Mouse (Mus musculus) stomach, postnatal 0 days (tissue): ENCODE measurements around the gene Ralbp1. TPM values are rescaled to one million over a fixed set of nuclear protein-coding genes. Genes with fewer than 3 reads are reported as not detected.

Experiments used
- ATAC-seq: fragments of 200-750 bp; cut with Nextera tagmentation; 2 replicates; pipeline ENCODE4 v1.8.0; 2017; ENCODE audit not compliant: low FRiP score, low TSS enrichment
- DNase-seq: peaks from one replicate; pipeline ENCODE4 v3.0.0-alpha.2; 2016; ENCODE audit warnings: low spot score
- H3K27ac ChIP-seq: fragments of 300-500 bp; sonication (generic); replicated peaks from 2 replicates; pipeline ENCODE4 v1.5.1; 2014; ENCODE audit warnings: mild to moderate bottlenecking, control low read depth
- H3K27me3 ChIP-seq: fragments of 300-500 bp; sonication (generic); 2 replicates; pipeline ENCODE4 v1.6.1; 2014; ENCODE audit warnings: low read length; ENCODE audit not compliant: control insufficient read depth, insufficient read depth
- H3K36me3 ChIP-seq: fragments of 300-500 bp; sonication (generic); 2 replicates; pipeline ENCODE4 v1.6.1; 2014; ENCODE audit warnings: low read length, mixed read lengths; ENCODE audit not compliant: control insufficient read depth, insufficient read depth
- H3K4me1 ChIP-seq: fragments of 300-500 bp; sonication (generic); replicated peaks from 2 replicates; pipeline ENCODE4 v1.6.1; 2014; ENCODE audit warnings: antibody characterized with exemption; ENCODE audit not compliant: control insufficient read depth, insufficient read depth
- H3K4me2 ChIP-seq: fragments of 300-500 bp; sonication (generic); replicated peaks from 2 replicates; pipeline ENCODE4 v1.6.1; 2014; ENCODE audit warnings: low read depth, mild to moderate bottlenecking, control low read depth, moderate library complexity
- H3K4me3 ChIP-seq: fragments of 300-500 bp; sonication (generic); 2 replicates; pipeline ENCODE4 v1.5.1; 2014; ENCODE audit warnings: low read depth, low read length, control low read depth
- H3K9ac ChIP-seq: fragments of 300-500 bp; sonication (generic); 2 replicates; pipeline ENCODE4 v1.6.1; 2014; ENCODE audit warnings: mild to moderate bottlenecking, low read length, control low read depth, mixed read lengths
- H3K9me3 ChIP-seq: fragments of 300-500 bp; sonication (generic); 2 replicates; pipeline ENCODE4 v1.6.1; 2016; ENCODE audit warnings: low read length; ENCODE audit not compliant: control insufficient read depth
- CTCF ChIP-seq: IDR thresholded peaks from 2 replicates; pipeline ENCODE4 v1.5.1; 2016; ENCODE audit warnings: antibody characterized with exemption, low read depth, mild to moderate bottlenecking, moderate library complexity
- EP300 ChIP-seq: optimal IDR thresholded peaks from 2 replicates; pipeline ENCODE3; 2016; ENCODE audit warnings: antibody characterized with exemption
- WGBS: fragments of 180-500 bp; shearing (Covaris S2); extraction: QIAGEN DNeasy Blood & Tissue Kit; methylation state at CpG from one replicate; pipeline ENCODE4 v1.1.7; 2014; 5-methylcytosine and 5-hydroxymethylcytosine counted together
- polyA plus RNA-seq: library from polyadenylated mRNA; unstranded; fragments of >200 nt; fragmentation: Nextera tagmentation; extraction: Ambion mirVana; gene quantifications from 2 replicates; pipeline ENCODE4 v1.2.1, GENCODE M21; 2015

The Ralbp1 gene
- polyA plus RNA-seq, 1 experiment from 2014 or later = 114 TPM

DNA sequence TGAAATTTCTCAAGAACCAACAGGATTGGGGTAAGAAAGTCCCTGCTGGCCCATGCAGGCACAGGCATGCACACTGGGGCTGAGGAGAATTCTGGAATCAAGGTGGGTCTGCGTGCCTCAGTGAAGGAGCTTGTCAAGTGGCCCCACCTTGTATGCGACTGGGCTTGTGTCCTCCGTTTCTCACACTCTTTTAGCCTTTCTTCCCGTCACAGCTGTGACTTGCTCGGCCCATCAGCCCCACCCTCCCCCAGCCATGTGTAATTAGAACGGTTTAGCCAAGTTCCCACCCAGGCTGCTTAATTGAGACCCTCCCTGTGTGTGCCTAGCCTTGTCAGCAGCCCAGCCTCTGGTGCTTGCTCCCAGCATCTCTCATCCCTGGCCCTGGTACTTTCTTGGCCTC lies 28.5 kb upstream of the Ralbp1 start:
- Histone ChIP-seq H3K4me2 (no peak overlapping the region), H3K27ac (peak overlapping the region; percentile 77), H3K9ac (no peak overlapping the region), H3K9me3 (no peaks in the 10 kb centered on the region), H3K36me3 (no peaks in the 10 kb centered on the region; the same call in 1 of the 2 replicates), H3K4me1 (peaks cover 10% of the 10 kb centered on the region; the same call in 1 of the 2 replicates), H3K27me3 (no peaks in the 10 kb centered on the region), H3K4me3 (no peak overlapping the region)
- DNase-seq = no peak
- no peak for ATAC-seq
- TF ChIP-seq CTCF = no peak
- TF ChIP-seq EP300 = no peak
- 50% methylated on average over 6 of the region's 6 CpGs for WGBS

- H3K9me3 ChIP-seq = no peaks in the 10 kb centered on the region
- DNase-seq = no peak
- peaks cover 10% of the 10 kb centered on the region; the same call in 1 of the 2 replicates for H3K4me1 ChIP-seq
- no peak overlapping the region for H3K4me2 ChIP-seq
- TF ChIP-seq CTCF (no peak), EP300 (no peak)
- 94% methylated on average over 2 of the region's 2 CpGs for WGBS
- no peak overlapping the region for H3K4me3 ChIP-seq
- H3K36me3 ChIP-seq = no peaks in the 10 kb centered on the region; the same call in 1 of the 2 replicates
- no peak overlapping the region for H3K9ac ChIP-seq
- H3K27ac ChIP-seq = no peak overlapping the region
- ATAC-seq = no peak
- no peaks in the 10 kb centered on the region for H3K27me3 ChIP-seq
These were observed 26.6 kb upstream of the Ralbp1 start for GRCm38 (mm10) chr17:65912202-65912601.

DNA sequence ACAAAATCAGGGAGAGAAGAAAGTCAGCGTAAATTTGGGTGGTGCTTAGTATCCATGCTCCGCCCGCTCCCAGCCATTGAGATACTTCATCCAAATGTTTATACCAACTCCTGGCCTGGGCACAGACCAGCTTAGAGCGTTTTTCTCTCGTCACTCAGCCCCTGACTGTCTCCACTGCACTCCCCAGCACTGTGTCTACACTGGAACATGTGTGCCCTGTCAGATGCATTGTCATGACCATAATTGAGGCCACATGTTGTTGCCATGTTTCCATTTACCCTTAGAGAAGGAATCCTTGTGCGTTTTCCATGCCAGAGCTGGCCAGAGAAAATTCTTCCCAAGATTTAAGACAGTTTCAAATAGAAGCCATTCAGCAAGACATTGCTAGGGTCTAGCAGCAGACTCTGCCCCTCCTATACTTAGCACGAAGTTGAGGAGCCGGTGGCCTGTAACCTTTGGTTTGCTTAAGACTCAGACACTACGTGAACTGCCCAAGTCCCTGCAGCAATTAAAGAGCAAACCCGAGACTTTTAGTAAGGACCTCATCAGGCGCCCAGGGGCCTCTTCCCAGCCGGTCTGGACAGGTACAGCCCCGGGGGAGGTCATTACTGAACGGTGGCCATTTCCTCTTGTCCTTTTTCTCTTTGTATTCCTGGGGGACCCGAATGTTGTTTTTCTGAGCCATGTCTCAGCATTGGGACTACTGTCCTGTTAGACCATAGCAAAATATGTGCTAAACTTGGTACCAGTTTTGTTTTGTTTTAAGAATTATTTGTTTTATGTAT lies 25.9 kb upstream of the Ralbp1 start:
- Histone ChIP-seq H3K4me2 (no peak overlapping the region), H3K9me3 (no peaks in the 10 kb centered on the region), H3K4me1 (peaks cover 12% of the 10 kb centered on the region; the same call in 1 of the 2 replicates), H3K27ac (no peak overlapping the region), H3K27me3 (no peaks in the 10 kb centered on the region), H3K9ac (no peak overlapping the region), H3K36me3 (no peaks in the 10 kb centered on the region; the same call in 1 of the 2 replicates), H3K4me3 (no peak overlapping the region)
- WGBS = 71% methylated on average over 15 of the region's 15 CpGs
- DNase-seq = no peak
- no peak for TF ChIP-seq CTCF
- no peak for TF ChIP-seq EP300
- no peak for ATAC-seq

DNA sequence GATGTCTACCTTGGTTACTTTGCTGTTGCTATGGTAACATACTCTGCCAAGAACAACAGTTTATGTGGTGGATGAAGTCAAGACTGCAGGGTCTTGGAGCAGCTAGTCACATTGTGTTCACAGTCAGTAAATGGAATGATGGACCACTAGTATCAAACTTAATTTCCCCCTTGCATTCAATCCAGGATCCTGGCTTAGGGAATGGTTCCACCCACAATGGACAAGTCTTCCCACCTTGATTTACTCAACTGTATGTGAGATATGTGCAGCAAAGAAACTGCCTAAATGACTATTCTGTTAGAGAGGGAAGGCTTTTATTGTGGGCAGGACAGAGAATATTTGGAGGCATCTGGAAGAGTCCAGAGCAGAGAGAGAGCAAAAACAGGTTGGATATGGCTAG lies 22.7 kb upstream of the Ralbp1 start:
- H3K4me2 ChIP-seq = no peak overlapping the region
- H3K27ac ChIP-seq = no peak overlapping the region
- H3K36me3 ChIP-seq = no peaks in the 10 kb centered on the region; the same call in 1 of the 2 replicates
- no peaks in the 10 kb centered on the region for H3K27me3 ChIP-seq
- DNase-seq = no peak
- H3K9ac ChIP-seq = no peak overlapping the region
- no peaks in the 10 kb centered on the region for H3K9me3 ChIP-seq
- ATAC-seq = no peak
- TF ChIP-seq CTCF (no peak), EP300 (no peak)
- no peak overlapping the region for H3K4me3 ChIP-seq
- 0 out of 2 replicates have a peak, but pooled peaks cover 6% of the 10 kb centered on the region for H3K4me1 ChIP-seq

DNA sequence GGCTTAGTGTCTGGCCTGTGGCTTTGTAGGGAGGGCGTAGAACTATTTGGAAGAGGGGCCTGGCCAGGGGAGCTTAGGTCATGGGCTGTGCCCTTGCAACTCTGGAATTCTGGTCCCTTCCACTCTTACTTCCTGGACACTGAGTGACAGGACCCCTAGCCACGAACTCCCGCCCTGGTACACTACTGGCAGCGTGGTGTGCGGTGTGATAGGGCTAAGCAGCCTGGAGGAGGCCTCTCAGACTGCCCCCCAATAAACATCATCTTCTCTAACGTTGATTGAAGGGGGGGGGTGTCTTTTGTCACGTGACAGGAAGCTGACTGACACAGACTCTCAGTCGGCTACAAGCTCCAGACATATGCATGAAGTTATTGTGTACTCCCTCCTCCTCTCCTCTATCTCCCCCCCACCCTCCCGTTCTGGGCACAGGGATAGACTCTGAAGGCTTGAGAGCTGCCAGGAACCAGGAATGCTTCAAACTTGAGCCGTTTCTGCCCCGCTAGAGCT lies 21.4 kb upstream of the Ralbp1 start:
- WGBS = 37% methylated on average over 11 of the region's 11 CpGs

More for the DNA sequence above, 21.4 kb upstream of the Ralbp1 start:
- ATAC-seq (peak; percentile 68), DNase-seq (peak; percentile 18)
- Histone ChIP-seq H3K4me3 (no peak overlapping the region), H3K36me3 (no peaks in the 10 kb centered on the region; the same call in 1 of the 2 replicates), H3K27ac (peak overlapping the region; percentile 86), H3K4me1 (0 out of 2 replicates have a peak, but pooled peaks cover 2% of the 10 kb centered on the region), H3K9me3 (no peaks in the 10 kb centered on the region), H3K9ac (peak overlapping the region; percentile 14; the same call in 1 of the 2 replicates), H3K27me3 (no peaks in the 10 kb centered on the region), H3K4me2 (peak overlapping the region; percentile 36)
- TF ChIP-seq CTCF (no peak), EP300 (no peak)
